Mouse (Mus musculus) MEL-GATA-1-ER (cell line): ENCODE measurements around the gene Krtap11-1.

ENCODE experiments used
- DNase-seq: peaks from one replicate; pipeline ENCODE4 v3.0.0-alpha.2; 2012; ENCODE audit warnings: low read depth; ENCODE audit errors: extremely low read depth

Gene Krtap11-1

GRCm38 (mm10) chr16:89571083-89571482 lies at the start of gene Krtap11-1:
Gene Krtap11-1 (minus strand): TSS chr16:89571183.
- no peak for DNase-seq

GRCm38 (mm10) chr16:89618190-89618589 lies 47.2 kb upstream of the Krtap11-1 start:
- no peak for DNase-seq

- no peak for DNase-seq
Measured at GRCm38 (mm10) chr16:89617251-89617650, 46.3 kb upstream of the Krtap11-1 start.

GRCm38 (mm10) chr16:89613726-89614125 lies 42.7 kb upstream of the Krtap11-1 start:
- no peak for DNase-seq

GRCm38 (mm10) chr16:89608791-89609185 lies 37.8 kb upstream of the Krtap11-1 start:
- DNase-seq: no peak

GRCm38 (mm10) chr16:89608161-89608790 lies 37.3 kb upstream of the Krtap11-1 start:
- no peak for DNase-seq

- no peak for DNase-seq
Measured at GRCm38 (mm10) chr16:89606951-89607350, 36.0 kb upstream of the Krtap11-1 start.

- DNase-seq: no peak
Measured at GRCm38 (mm10) chr16:89587209-89587608, 16.2 kb upstream of the Krtap11-1 start.

- no peak for DNase-seq
Measured at GRCm38 (mm10) chr16:89585604-89586508, 14.9 kb upstream of the Krtap11-1 start.

- DNase-seq: no peak
Measured at GRCm38 (mm10) chr16:89581658-89582057, 10.7 kb upstream of the Krtap11-1 start.

GRCm38 (mm10) chr16:89570516-89570915 lies 467 bp downstream of the Krtap11-1 start:
- no peak for DNase-seq

GRCm38 (mm10) chr16:89569136-89569535 lies 1.8 kb downstream of the Krtap11-1 start:
- no peak for DNase-seq

- no peak for DNase-seq
Measured at GRCm38 (mm10) chr16:89568141-89568540, 2.8 kb downstream of the Krtap11-1 start.

GRCm38 (mm10) chr16:89550298-89550697 lies 20.7 kb downstream of the Krtap11-1 start:
- DNase-seq: no peak

GRCm38 (mm10) chr16:89538031-89538484 lies 32.9 kb downstream of the Krtap11-1 start:
- DNase-seq: no peak

GRCm38 (mm10) chr16:89537349-89537748 lies 33.6 kb downstream of the Krtap11-1 start:
- no peak for DNase-seq

GRCm38 (mm10) chr16:89530547-89530946 lies 40.4 kb downstream of the Krtap11-1 start:
- DNase-seq: no peak

GRCm38 (mm10) chr16:89529846-89530245 lies 41.1 kb downstream of the Krtap11-1 start:
- DNase-seq: no peak

- DNase-seq: no peak
Measured at GRCm38 (mm10) chr16:89528380-89528779, 42.6 kb downstream of the Krtap11-1 start.

GRCm38 (mm10) chr16:89520996-89521395 lies 50.0 kb downstream of the Krtap11-1 start:
- DNase-seq: no peak

GRCm38 (mm10) chr16:89520555-89520954 lies 50.4 kb downstream of the Krtap11-1 start:
- DNase-seq: no peak
